9 mouse cellular contexts compared by ENCODE assay signal in the genomic region with DNA sequence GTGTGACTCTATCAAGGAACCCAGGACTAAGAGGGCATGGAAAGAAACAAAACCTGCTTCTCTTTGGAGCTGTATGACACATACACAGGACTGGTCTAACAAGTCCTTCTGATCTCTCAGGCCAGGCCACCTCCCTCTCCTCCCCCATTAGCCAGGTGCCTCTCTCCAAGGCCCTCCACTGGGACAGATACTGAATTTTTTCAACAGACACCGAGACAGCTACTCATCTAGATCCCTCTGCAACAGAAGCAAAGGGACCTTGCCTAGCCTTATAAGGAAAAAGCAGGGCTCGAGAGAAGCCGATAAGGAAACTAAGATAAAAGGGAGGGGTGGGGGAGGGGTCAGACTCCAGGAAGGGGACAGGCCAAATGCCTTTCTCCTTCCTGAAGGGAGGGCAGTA. TPM values are rescaled to one million over a fixed set of nuclear protein-coding genes. Genes with fewer than 3 reads are reported as not detected.
A peak's percentile ranks its signal among the peaks of the same experiment; 100 is the strongest.
DNase-seq lines count a peak whose midpoint lies in the region; ATAC-seq and TF ChIP-seq lines count a peak whose summit lies in the region.
"Had no signal": no experiment of that assay in that cellular context is flagged by ENCODE, and none has a peak within 500 bp of the region (broad histone marks: within the 10 kb centered on the region; RNA-seq: fewer than 3 reads in every experiment).

No protein-coding gene starts in this region.

- ATAC-seq in heart, embryonic 12.5 days (ENCODE audit: insufficient number of reproducible peaks, low FRiP score): peak; percentile 29; the same call in 1 of the 2 replicates
- 0 out of 2 replicates have a peak, but pooled peaks have one; percentile 10 for ATAC-seq in erythroid progenitor cell, adult 5-6 weeks (replicated peaks; ENCODE audit: low FRiP score, poor library complexity, severe bottlenecking)
- ATAC-seq in liver, embryonic 14.5 days (ENCODE audit: insufficient read depth): 0 out of 2 replicates have a peak, but pooled peaks have one; percentile 43

- peak overlapping the region; percentile 68 for H3K4me2 ChIP-seq in heart, embryonic 12.5 days
- H3K4me2 ChIP-seq in liver, embryonic 14.5 days (ENCODE audit: low read depth): peak overlapping the region; percentile 42
- H3K4me2 ChIP-seq: limb, embryonic 13.5 days had no signal

- H3K27me3 ChIP-seq in heart, embryonic 12.5 days (replicated peaks): no peaks in the 10 kb centered on the region
- H3K27me3 ChIP-seq in ES-Bruce4 (ENCODE audit: control insufficient read depth, insufficient read depth, low read length, poor library complexity, severe bottlenecking): no peaks in the 10 kb centered on the region
- no peaks in the 10 kb centered on the region for H3K27me3 ChIP-seq in liver, embryonic 14.5 days (ENCODE audit: control insufficient read depth, insufficient read depth, low read length)
- H3K27me3 ChIP-seq: limb, embryonic 13.5 days had no signal

- TF ChIP-seq CTCF in ES-Bruce4 (IDR thresholded peaks at IDR 0.05; ENCODE audit: low read depth, low read length): no peak
- TF ChIP-seq CTCF in liver, embryonic 14.5 days (IDR thresholded peaks at IDR 0.05; ENCODE audit: low read depth): no peak

- H3K27ac ChIP-seq in heart, embryonic 12.5 days (ENCODE audit: poor library complexity, severe bottlenecking): peak overlapping the region; percentile 100
- H3K27ac ChIP-seq in ES-Bruce4 (ENCODE audit: insufficient read depth, low read length): peak overlapping the region; percentile 90
- H3K27ac ChIP-seq in liver, embryonic 14.5 days: no peak overlapping the region
- H3K27ac ChIP-seq: limb, embryonic 13.5 days had no signal

- TF ChIP-seq POLR2A in ES-Bruce4 (IDR thresholded peaks at IDR 0.05; ENCODE audit: insufficient read depth, low read length): no peak

- peak overlapping the region; percentile 20; the same call in 1 of the 2 replicates for H3K4me3 ChIP-seq in heart, embryonic 12.5 days
- H3K4me3 ChIP-seq in ES-Bruce4 (ENCODE audit: low read depth, low read length): peak overlapping the region; percentile 17; the same call in 1 of the 2 replicates
- no peak overlapping the region for H3K4me3 ChIP-seq in liver, embryonic 14.5 days (ENCODE audit: insufficient read depth in 1 of 2, low read depth in 2 of 2, low read length in 2 of 2)
- H3K4me3 ChIP-seq: limb, embryonic 13.5 days had no signal

- WGBS in heart, embryonic 12.5 days: 0% methylated on average over 3 of the region's 3 CpGs
- 0% methylated on average over 3 of the region's 3 CpGs for WGBS in liver, embryonic 14.5 days (ENCODE audit: insufficient replicate concordance)

- TF ChIP-seq EP300 in ES-Bruce4 (IDR thresholded peaks at IDR 0.05; ENCODE audit: insufficient read depth, low read depth, low read length): no peak
- no peak for TF ChIP-seq EP300 in liver, embryonic 14.5 days (IDR thresholded peaks at IDR 0.05; ENCODE audit: low read depth)

- no peaks in the 10 kb centered on the region for H3K9me3 ChIP-seq in heart, embryonic 12.5 days (replicated peaks)
- H3K9me3 ChIP-seq in ES-Bruce4 (replicated peaks; ENCODE audit: control insufficient read depth, insufficient read depth, low read length, poor library complexity, severe bottlenecking): no peaks in the 10 kb centered on the region
- no peaks in the 10 kb centered on the region for H3K9me3 ChIP-seq in liver, embryonic 14.5 days (ENCODE audit: control insufficient read depth, low read length)
- H3K9me3 ChIP-seq: limb, embryonic 13.5 days had no signal

- DNase-seq in heart, adult 8-10 months (ENCODE audit: low spot score): no peak
- peak in 1 of 3 experiments; percentile 33 for DNase-seq in liver, embryonic 14.5 days (ENCODE audit: low read depth in 3 of 3, low spot score in 3 of 3)
- DNase-seq in cerebellum, postnatal 25 days: no peak
- no peak for DNase-seq in right cerebral cortex, postnatal 4 days
- DNase-seq in T-cell, adult 2 months (ENCODE audit: low spot score): no peak

- H3K4me1 ChIP-seq in heart, embryonic 12.5 days (replicated peaks): peaks cover 66% of the 10 kb centered on the region
- H3K4me1 ChIP-seq in ES-Bruce4 (ENCODE audit: control insufficient read depth, insufficient read depth, low read length): peaks cover 2% of the 10 kb centered on the region
- H3K4me1 ChIP-seq in liver, embryonic 14.5 days (replicated peaks; ENCODE audit: control insufficient read depth in 2 of 2, insufficient read depth in 2 of 2, low read length in 1 of 2): peaks cover 14 to 47% of the 10 kb centered on the region in 2 experiments

- H3K36me3 ChIP-seq in heart, embryonic 12.5 days: peaks cover 7% of the 10 kb centered on the region
- peaks cover 5% of the 10 kb centered on the region for H3K36me3 ChIP-seq in ES-Bruce4 (ENCODE audit: control insufficient read depth, insufficient read depth, low read length, poor library complexity, severe bottlenecking)
- no peaks in the 10 kb centered on the region for H3K36me3 ChIP-seq in liver, embryonic 14.5 days (replicated peaks; ENCODE audit: control insufficient read depth, insufficient read depth, low read depth)
- H3K36me3 ChIP-seq: limb, embryonic 13.5 days had no signal

- peak overlapping the region; percentile 55 for H3K9ac ChIP-seq in heart, embryonic 12.5 days
- peak overlapping the region; percentile 48 for H3K9ac ChIP-seq in ES-Bruce4 (ENCODE audit: low read depth, poor library complexity, severe bottlenecking)
- no peak overlapping the region; the same call in 1 of the 2 replicates for H3K9ac ChIP-seq in liver, embryonic 14.5 days (replicated peaks)
- H3K9ac ChIP-seq: limb, embryonic 13.5 days had no signal

RNA-seq across cellular contexts. Expression of a gene that starts 17.6 kb away (rescaled TPM):
- 105 and 109 TPM in 2 replicates for polyA plus RNA-seq in heart, embryonic 12.5 days (2016; fragmentation: Nextera tagmentation; extraction: Ambion mirVana)
- 10 to 100 TPM; 47.1 to 62.3 (median 51.3) TPM for total RNA-seq in heart, adult 8-10 months (2022)
- 239 and 247 TPM in 2 replicates for polyA plus RNA-seq in ES-Bruce4 (2011; ENCODE audit: insufficient read depth, insufficient read length, low read depth, missing spikeins)
- 11.2 and 15.1 TPM in 2 replicates for total RNA-seq in erythroid progenitor cell, adult 5-6 weeks (2015; ENCODE audit: low replicate concordance)
- 7.0 and 18.7 TPM in 2 replicates for total RNA-seq in erythroid progenitor cell, adult 5-6 weeks (2017; ENCODE audit: low replicate concordance)
- 14.6 and 16.0 TPM in 2 replicates for polyA plus RNA-seq in liver, embryonic 14.5 days (2012; rRNA removed)
- polyA plus RNA-seq in liver, embryonic 14.5 days (2014; fragmentation: Nextera tagmentation; extraction: Ambion mirVana): 8.5 and 9.8 TPM in 2 replicates

RNA-seq across cellular contexts. Expression of a gene that starts 25.9 kb away (rescaled TPM):
- polyA plus RNA-seq in heart, embryonic 12.5 days (2016; fragmentation: Nextera tagmentation; extraction: Ambion mirVana): 0.10 TPM in 2 replicates
- total RNA-seq in heart, adult 8-10 months (2022): not detected
- 1.2 and 2.2 TPM in 2 replicates for polyA plus RNA-seq in ES-Bruce4 (2011; ENCODE audit: insufficient read depth, insufficient read length, low read depth, missing spikeins)
- total RNA-seq in erythroid progenitor cell, adult 5-6 weeks (2015; ENCODE audit: low replicate concordance): not detected in 2 replicates
- total RNA-seq in erythroid progenitor cell, adult 5-6 weeks (2017; ENCODE audit: low replicate concordance): not detected in 2 replicates
- not detected in 2 replicates for polyA plus RNA-seq in liver, embryonic 14.5 days (2012; rRNA removed)
- 0.05 TPM in 1 of 2 replicates, not detected in the other for polyA plus RNA-seq in liver, embryonic 14.5 days (2014; fragmentation: Nextera tagmentation; extraction: Ambion mirVana)

RNA-seq across cellular contexts. Expression of a gene that starts 37.6 kb away (rescaled TPM):
- polyA plus RNA-seq in heart, embryonic 12.5 days (2016; fragmentation: Nextera tagmentation; extraction: Ambion mirVana): 279 and 282 TPM in 2 replicates
- 10 to 100 TPM; 24.0 to 25.9 (median 24.0) TPM for total RNA-seq in heart, adult 8-10 months (2022)
- polyA plus RNA-seq in ES-Bruce4 (2011; ENCODE audit: insufficient read depth, insufficient read length, low read depth, missing spikeins): 194 and 215 TPM in 2 replicates
- total RNA-seq in erythroid progenitor cell, adult 5-6 weeks (2015; ENCODE audit: low replicate concordance): 59.8 and 66.2 TPM in 2 replicates
- total RNA-seq in erythroid progenitor cell, adult 5-6 weeks (2017; ENCODE audit: low replicate concordance): 21.6 and 28.2 TPM in 2 replicates
- polyA plus RNA-seq in liver, embryonic 14.5 days (2012; rRNA removed): 97.8 and 135 TPM in 2 replicates
- 115 TPM in 2 replicates for polyA plus RNA-seq in liver, embryonic 14.5 days (2014; fragmentation: Nextera tagmentation; extraction: Ambion mirVana)

RNA-seq across cellular contexts. Expression of a gene that starts 44.8 kb away (rescaled TPM):
- not detected in 2 replicates for polyA plus RNA-seq in heart, embryonic 12.5 days (2016; fragmentation: Nextera tagmentation; extraction: Ambion mirVana)
- total RNA-seq in heart, adult 8-10 months (2022): 1 to 10 TPM; 2.7 to 9.6 (median 4.9) TPM
- not detected in 2 replicates for polyA plus RNA-seq in ES-Bruce4 (2011; ENCODE audit: insufficient read depth, insufficient read length, low read depth, missing spikeins)
- total RNA-seq in erythroid progenitor cell, adult 5-6 weeks (2015; ENCODE audit: low replicate concordance): not detected in 2 replicates
- 1.1 TPM in 1 of 2 replicates, not detected in the other for total RNA-seq in erythroid progenitor cell, adult 5-6 weeks (2017; ENCODE audit: low replicate concordance)
- polyA plus RNA-seq in liver, embryonic 14.5 days (2012; rRNA removed): 0.01 TPM in 1 of 2 replicates, not detected in the other
- polyA plus RNA-seq in liver, embryonic 14.5 days (2014; fragmentation: Nextera tagmentation; extraction: Ambion mirVana): not detected in 2 replicates
- polyA plus RNA-seq: limb, embryonic 13.5 days had no signal

RNA-seq across cellular contexts. Expression of a gene that starts 45.2 kb away (rescaled TPM):
- 28.8 and 30.3 TPM in 2 replicates for polyA plus RNA-seq in heart, embryonic 12.5 days (2016; fragmentation: Nextera tagmentation; extraction: Ambion mirVana)
- 10 to 100 TPM; 11.5 to 13.4 (median 12.8) TPM for total RNA-seq in heart, adult 8-10 months (2022)
- 66.1 and 66.6 TPM in 2 replicates for polyA plus RNA-seq in ES-Bruce4 (2011; ENCODE audit: insufficient read depth, insufficient read length, low read depth, missing spikeins)
- 29.3 and 36.0 TPM in 2 replicates for total RNA-seq in erythroid progenitor cell, adult 5-6 weeks (2015; ENCODE audit: low replicate concordance)
- total RNA-seq in erythroid progenitor cell, adult 5-6 weeks (2017; ENCODE audit: low replicate concordance): 42.9 and 47.5 TPM in 2 replicates
- polyA plus RNA-seq in liver, embryonic 14.5 days (2012; rRNA removed): 9.6 and 12.3 TPM in 2 replicates
- polyA plus RNA-seq in liver, embryonic 14.5 days (2014; fragmentation: Nextera tagmentation; extraction: Ambion mirVana): 22.4 and 23.4 TPM in 2 replicates

Comparison
In these comparisons a context has a peak if more than half of its experiments do, and no peak if none do; other contexts are left out.
1. H3K4me3 ChIP-seq: peak in heart, embryonic 12.5 days (single experiment) and ES-Bruce4 (single experiment); none in liver, embryonic 14.5 days (0 of 2).
2. Peak in every context shown above with its lines, with median percentiles within 50 percentile points of each other: ATAC-seq.